Comparison of ENCODE assay signal across 22 mouse cellular contexts in genomic region chr1:24055706-24056105, GRCm38 (mm10).
"Had no signal": no experiment of that assay in that cellular context is flagged by ENCODE, and none has a peak within 500 bp of the region (broad histone marks: within the 10 kb centered on the region; RNA-seq: fewer than 3 reads in every experiment).

No protein-coding gene starts in this region.

- ATAC-seq: hindbrain, embryonic 16.5 days; hindbrain, postnatal 0 days; inflammation-experienced regulatory T-cells, adult 6 months; intestine, embryonic 15.5 days; intestine, embryonic 16.5 days; intestine, postnatal 0 days had no signal

- DNase-seq: heart, postnatal 10 days; heart, postnatal 14 days; heart, postnatal 36 days; heart, postnatal 4 days; kidney, adult 11 months; kidney, adult 18-20 months; kidney, adult 2 months; kidney, adult 8-10 months; kidney, adult 9 months; kidney, postnatal 10 days; kidney, postnatal 14 days; kidney, postnatal 25 days; kidney, postnatal 36 days; kidney, postnatal 4 days; layer of hippocampus, adult 9-11 months; layer of hippocampus, postnatal 36 days had no signal
